Mouse (Mus musculus) embryonic facial prominence, embryonic 10.5 days (tissue): Measurements from ENCODE around the gene Mphosph10. TPM values are rescaled to one million over a fixed set of nuclear protein-coding genes. Genes with fewer than 3 reads are reported as not detected.

Experiments used
- DNase-seq: peaks from one replicate; pipeline ENCODE4 v3.0.0-alpha.2; 2017; ENCODE audit warnings: low spot score
- H3K27ac ChIP-seq: fragments of 300-500 bp; sonication (generic); replicated peaks from 2 replicates; pipeline ENCODE4 v1.5.1; 2016; ENCODE audit warnings: mild to moderate bottlenecking
- H3K27me3 ChIP-seq: fragments of 300-500 bp; sonication (generic); replicated peaks from 2 replicates; pipeline ENCODE4 v1.6.1; 2016; ENCODE audit warnings: low read depth, mild to moderate bottlenecking; ENCODE audit not compliant: poor library complexity, severe bottlenecking
- H3K36me3 ChIP-seq: fragments of 300-500 bp; sonication (generic); replicated peaks from 2 replicates; pipeline ENCODE4 v1.6.1; 2016; ENCODE audit warnings: mild to moderate bottlenecking, moderate library complexity
- H3K4me1 ChIP-seq: fragments of 300-500 bp; sonication (generic); 2 replicates; pipeline ENCODE4 v1.6.1; 2016
- H3K4me3 ChIP-seq: fragments of 300-500 bp; sonication (generic); 2 replicates; pipeline ENCODE4 v1.5.1; 2016; ENCODE audit warnings: mild to moderate bottlenecking, moderate library complexity
- H3K9me3 ChIP-seq: fragments of 300-500 bp; sonication (generic); 2 replicates; pipeline ENCODE4 v1.6.1; 2016; ENCODE audit warnings: mild to moderate bottlenecking
- WGBS: fragments of 180-500 bp; shearing (Covaris S2); methylation state at CpG from one replicate; pipeline ENCODE4 v1.1.7; 2016; 5-methylcytosine and 5-hydroxymethylcytosine counted together
- polyA plus RNA-seq: library from polyadenylated mRNA; unstranded; fragments of >200 nt; fragmentation: Nextera tagmentation; extraction: Ambion mirVana; gene quantifications from 2 replicates; pipeline ENCODE4 v1.2.1, GENCODE M21; 2016

Gene Mphosph10
- 53.4 and 56.1 TPM in 2 replicates for polyA plus RNA-seq

DNA sequence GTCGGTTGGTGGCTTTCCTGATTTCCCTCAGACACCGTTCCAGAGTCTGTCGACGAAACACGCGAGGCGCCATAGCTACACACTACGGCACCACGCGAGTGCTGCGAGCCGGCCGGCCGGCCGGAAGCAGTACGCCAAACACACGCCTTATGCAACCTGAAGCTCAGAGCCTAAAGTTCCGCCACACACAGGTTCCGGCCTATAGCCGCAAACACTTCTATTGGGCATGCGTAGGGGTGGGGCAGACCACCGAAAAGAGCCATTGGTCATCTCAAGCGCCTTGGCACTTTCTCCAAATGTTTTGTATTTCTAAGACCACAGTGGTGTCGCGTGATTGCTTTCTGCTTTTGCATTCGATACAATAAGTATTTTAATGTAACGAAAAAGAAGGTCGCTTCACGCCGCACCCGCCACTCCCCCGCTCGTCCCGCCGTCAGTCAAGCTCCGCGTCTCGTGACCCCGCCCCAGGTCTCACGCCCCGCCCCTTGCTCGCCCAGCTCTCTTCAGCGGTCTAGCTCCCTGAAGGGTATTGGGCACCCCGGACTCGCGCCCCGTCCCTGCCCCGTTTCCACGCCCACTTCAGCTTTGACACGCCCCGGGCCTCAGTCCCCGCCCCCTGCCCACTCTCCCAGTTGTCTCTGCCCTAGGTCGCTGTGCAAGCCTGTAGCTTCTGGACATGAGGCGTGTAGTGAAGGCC is at the start of gene Mphosph10, which contains the start of gene Mcee:
Mphosph10 (minus strand) TSS at position 147 of the 697 bp plus-strand sequence.
Mcee (plus strand) TSS at position 486 of the 697 bp plus-strand sequence.
- H3K27me3 ChIP-seq = no peaks in the 10 kb centered on the region
- H3K4me3 ChIP-seq = peak within 1 kb of the TSS; percentile 83
- H3K36me3 ChIP-seq = peaks cover 26% of the 10 kb centered on the region
- H3K9me3 ChIP-seq = no peaks in the 10 kb centered on the region
- WGBS = under 1% methylated on average over 54 of the region's 54 CpGs
- H3K4me1 ChIP-seq = peaks cover 19% of the 10 kb centered on the region
- DNase-seq = peak; percentile 97
- H3K27ac ChIP-seq = peak within 1 kb of the TSS; percentile 92

DNA sequence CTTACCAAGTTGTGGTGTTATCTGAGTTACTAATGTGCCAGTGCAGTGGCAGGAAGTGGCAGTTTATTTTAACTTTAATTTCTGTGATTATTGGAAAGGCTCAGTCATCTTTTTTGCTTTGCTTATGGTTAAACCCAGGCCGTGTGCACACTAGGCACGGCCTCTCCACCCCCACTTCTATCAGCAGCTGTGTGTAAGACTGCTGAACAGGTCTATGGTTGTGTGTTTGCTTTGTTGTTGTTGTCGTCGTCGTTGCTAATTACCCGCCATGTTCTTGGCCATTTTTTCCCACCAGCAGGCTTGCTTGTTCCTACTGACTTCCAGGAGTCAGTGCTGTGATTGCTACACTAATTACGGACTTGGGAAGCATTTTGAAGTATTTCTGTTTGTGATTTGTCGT is 48.5 kb upstream of the Mphosph10 start:
- Histone ChIP-seq H3K27me3 (no peaks in the 10 kb centered on the region), H3K4me3 (no peak overlapping the region), H3K27ac (no peak overlapping the region), H3K9me3 (no peaks in the 10 kb centered on the region), H3K4me1 (peaks cover 8% of the 10 kb centered on the region), H3K36me3 (no peaks in the 10 kb centered on the region)
- DNase-seq = no peak
- WGBS = 82% methylated on average over 8 of the region's 8 CpGs

DNA sequence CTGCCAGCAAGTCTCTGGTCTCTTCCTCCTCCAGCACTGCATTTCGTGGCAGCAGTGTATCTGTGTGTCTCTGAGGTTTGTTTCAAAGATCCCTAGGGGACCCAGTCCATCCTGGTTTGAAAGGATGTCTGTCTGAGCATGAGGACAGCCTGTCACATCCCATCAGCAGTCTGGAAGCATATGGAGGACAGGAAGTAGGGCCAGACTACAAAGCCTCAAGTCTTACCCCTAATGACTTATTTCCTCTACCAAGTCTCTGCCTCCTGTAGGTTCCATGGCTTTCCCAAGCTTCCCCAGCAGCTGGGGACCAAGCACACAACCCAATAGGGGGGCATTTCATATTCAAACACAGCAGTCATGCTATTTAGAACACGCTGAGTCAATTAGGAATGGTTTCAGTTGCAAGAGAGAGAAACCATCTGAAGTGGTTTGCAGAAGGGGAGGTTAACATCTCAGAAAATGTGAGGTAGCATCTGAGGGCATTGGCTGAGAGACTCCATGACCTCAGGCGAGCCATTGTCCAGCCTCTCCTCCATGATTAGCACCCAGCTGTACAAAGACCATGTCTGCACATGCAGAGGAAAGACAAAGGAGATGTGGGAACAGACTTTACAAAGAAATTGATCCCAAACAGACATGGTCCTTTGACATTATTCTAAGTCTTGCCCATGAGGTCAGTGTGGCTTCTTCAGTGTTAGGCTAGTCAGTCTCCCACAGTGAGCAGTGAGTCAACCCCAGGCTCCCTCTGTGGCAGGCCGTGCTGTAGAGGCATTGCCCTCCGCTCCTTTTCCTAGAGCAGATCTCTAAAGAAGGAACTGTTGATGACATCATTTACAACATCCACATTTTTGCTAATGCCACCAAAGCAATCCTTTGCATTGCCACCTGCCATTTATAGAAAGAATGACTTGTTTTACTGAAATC is 47.8 kb upstream of the Mphosph10 start:
- Histone ChIP-seq H3K36me3 (no peaks in the 10 kb centered on the region), H3K9me3 (no peaks in the 10 kb centered on the region), H3K27me3 (no peaks in the 10 kb centered on the region), H3K4me1 (peaks cover 8% of the 10 kb centered on the region), H3K27ac (peak overlapping the region; percentile 40; the same call in 1 of the 2 replicates), H3K4me3 (no peak overlapping the region)
- WGBS = 63% methylated on average over 5 of the region's 5 CpGs
- DNase-seq = no peak

DNA sequence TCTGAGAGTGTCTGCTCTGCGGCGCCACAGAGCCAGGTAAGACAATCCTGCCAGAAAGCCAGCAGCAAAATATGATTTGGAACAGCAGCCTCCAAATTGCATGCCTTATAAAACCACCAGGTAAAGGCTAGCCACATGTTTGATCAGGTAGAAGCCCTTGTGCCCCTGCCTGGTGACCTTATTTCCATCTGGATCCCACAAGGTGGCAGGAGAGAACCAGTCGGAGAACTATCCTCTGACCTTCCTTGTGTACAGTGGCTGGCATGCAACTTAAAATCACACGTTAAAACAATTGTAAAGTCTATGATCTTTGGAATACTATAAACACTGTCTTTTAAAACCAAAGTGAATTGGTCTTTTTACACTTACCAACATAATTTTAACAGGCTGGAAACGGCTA is 32.8 kb upstream of the Mphosph10 start:
- Histone ChIP-seq H3K27ac (no peak overlapping the region), H3K27me3 (no peaks in the 10 kb centered on the region), H3K9me3 (no peaks in the 10 kb centered on the region), H3K36me3 (no peaks in the 10 kb centered on the region), H3K4me3 (no peak overlapping the region), H3K4me1 (no peaks in the 10 kb centered on the region)
- no peak for DNase-seq
- 68% methylated on average over 5 of the region's 5 CpGs for WGBS

DNA sequence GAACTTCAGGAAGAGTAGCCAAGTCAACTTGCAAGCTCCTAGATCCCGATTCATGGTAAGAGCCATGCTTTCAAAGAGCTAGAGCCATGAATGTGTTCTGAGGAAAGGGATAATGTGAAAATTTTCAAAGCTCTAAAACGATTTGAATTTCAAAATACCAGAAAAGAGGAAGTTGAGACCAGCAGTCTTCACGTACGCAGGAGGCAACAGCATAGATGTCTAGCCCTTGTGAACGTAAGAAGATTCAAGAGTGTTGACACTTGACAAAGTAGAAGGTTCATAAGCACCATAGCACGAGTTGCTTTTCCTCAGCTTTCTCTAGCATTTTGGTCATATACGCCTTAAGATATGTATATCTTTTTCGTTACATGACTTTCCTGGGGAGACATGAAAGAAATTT is 11.9 kb upstream of the Mphosph10 start:
- WGBS = 92% methylated on average over 8 of the region's 8 CpGs
- Histone ChIP-seq H3K9me3 (no peaks in the 10 kb centered on the region), H3K27me3 (no peaks in the 10 kb centered on the region), H3K4me1 (no peaks in the 10 kb centered on the region), H3K4me3 (no peak overlapping the region), H3K36me3 (peaks cover 6% of the 10 kb centered on the region; the same call in 1 of the 2 replicates), H3K27ac (no peak overlapping the region)
- DNase-seq = no peak

DNA sequence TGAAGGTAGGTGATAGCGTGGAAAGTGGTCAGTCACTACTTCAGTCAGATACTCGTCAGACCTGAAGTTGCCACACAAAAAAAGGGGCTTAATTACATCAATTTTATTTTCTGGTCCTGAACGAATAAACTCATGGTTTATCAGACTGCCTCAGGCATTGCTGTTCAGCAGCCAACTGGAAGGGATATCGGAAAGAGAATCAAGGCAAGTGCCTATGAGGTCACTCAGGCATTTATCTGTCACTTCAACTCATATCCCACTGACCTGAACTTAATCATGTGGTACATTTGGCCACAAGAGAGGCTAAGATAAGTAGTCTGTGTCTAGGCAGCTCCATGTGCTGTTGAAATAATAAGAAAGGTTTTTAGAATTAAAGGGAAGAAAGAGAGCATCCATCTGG is 10.4 kb upstream of the Mphosph10 start:
- Histone ChIP-seq H3K27ac (no peak overlapping the region), H3K4me3 (no peak overlapping the region), H3K9me3 (no peaks in the 10 kb centered on the region), H3K36me3 (peaks cover 6% of the 10 kb centered on the region; the same call in 1 of the 2 replicates), H3K4me1 (no peaks in the 10 kb centered on the region), H3K27me3 (no peaks in the 10 kb centered on the region)
- no peak for DNase-seq
- WGBS = 92% methylated on average over 4 of the region's 4 CpGs

DNA sequence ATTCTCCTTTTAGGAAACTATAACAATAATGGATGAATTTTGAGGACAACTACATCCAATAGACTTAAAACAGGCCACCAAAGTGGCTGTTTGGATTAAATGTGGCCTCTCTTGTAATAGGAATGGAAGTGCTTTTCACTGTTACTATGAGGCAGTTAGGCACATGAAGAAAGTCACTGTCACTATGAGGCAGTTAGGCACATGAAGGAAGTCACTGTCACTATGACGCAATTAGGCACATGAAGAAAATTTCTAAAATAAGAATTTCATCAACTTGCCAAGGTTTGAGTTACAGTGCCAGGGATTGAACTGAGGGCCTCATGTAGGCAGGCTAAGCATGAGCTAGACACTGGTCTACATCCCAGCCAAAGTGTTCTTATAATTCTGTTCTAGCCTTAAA is 8.7 kb upstream of the Mphosph10 start:
- WGBS = 95% methylated on average over 1 of the region's 1 CpGs
- peaks cover 6% of the 10 kb centered on the region; the same call in 1 of the 2 replicates for H3K36me3 ChIP-seq
- H3K27me3 ChIP-seq = no peaks in the 10 kb centered on the region
- H3K27ac ChIP-seq = no peak overlapping the region
- no peak for DNase-seq
- H3K9me3 ChIP-seq = no peaks in the 10 kb centered on the region
- H3K4me3 ChIP-seq = no peak overlapping the region
- H3K4me1 ChIP-seq = no peaks in the 10 kb centered on the region

DNA sequence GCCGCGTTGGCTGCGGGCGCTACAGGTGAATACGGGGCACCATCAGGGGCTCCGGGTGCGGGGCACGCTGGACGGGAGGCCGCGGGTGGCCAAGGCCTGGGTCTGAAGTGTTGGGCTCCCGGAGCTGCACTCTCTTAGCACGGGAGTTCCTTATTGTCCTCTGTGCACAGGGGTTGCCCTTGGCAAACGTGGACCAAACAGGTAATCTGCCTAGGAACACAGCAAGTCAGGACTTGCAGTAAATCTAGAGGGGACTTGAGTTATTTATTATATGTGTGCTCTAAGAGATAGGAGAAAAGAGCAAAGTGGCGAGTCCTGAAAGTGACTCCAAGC is 717 bp upstream of the Mphosph10 start:
- peaks cover 21% of the 10 kb centered on the region for H3K36me3 ChIP-seq
- DNase-seq = no peak
- H3K9me3 ChIP-seq = no peaks in the 10 kb centered on the region
- whole genome bisulfite sequencing = 1% methylated on average over 15 of the region's 15 CpGs
- H3K4me3 ChIP-seq = peak overlapping the region; percentile 83
- H3K27ac ChIP-seq = peak overlapping the region; percentile 92
- peaks cover 19% of the 10 kb centered on the region for H3K4me1 ChIP-seq
- H3K27me3 ChIP-seq = no peaks in the 10 kb centered on the region

DNA sequence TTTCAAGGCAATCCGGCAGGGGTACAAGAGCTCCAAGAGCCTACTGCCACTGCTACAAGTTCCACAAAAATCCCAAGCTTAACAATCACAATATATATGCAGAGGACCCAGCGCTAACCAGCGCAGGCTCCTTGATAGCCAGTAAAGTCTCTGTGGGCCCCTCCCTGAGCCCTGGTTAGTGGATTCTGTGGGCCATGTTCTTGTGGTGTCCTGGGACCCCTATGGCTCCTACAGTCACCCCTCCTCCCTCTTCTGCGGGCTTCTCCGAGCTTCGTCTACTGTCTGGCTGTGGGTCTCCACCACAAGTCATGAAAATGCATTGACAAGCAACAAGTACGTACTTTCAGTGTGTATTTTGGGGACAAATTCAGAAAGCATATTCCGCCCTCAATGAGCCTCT is 589 bp downstream of the Mphosph10 start:
- 4% methylated on average over 8 of the region's 8 CpGs for WGBS
- Histone ChIP-seq H3K4me3 (peak overlapping the region; percentile 83), H3K36me3 (peaks cover 34% of the 10 kb centered on the region), H3K4me1 (peaks cover 19% of the 10 kb centered on the region), H3K9me3 (no peaks in the 10 kb centered on the region), H3K27me3 (no peaks in the 10 kb centered on the region), H3K27ac (peak overlapping the region; percentile 92)
- DNase-seq = peak; percentile 20

DNA sequence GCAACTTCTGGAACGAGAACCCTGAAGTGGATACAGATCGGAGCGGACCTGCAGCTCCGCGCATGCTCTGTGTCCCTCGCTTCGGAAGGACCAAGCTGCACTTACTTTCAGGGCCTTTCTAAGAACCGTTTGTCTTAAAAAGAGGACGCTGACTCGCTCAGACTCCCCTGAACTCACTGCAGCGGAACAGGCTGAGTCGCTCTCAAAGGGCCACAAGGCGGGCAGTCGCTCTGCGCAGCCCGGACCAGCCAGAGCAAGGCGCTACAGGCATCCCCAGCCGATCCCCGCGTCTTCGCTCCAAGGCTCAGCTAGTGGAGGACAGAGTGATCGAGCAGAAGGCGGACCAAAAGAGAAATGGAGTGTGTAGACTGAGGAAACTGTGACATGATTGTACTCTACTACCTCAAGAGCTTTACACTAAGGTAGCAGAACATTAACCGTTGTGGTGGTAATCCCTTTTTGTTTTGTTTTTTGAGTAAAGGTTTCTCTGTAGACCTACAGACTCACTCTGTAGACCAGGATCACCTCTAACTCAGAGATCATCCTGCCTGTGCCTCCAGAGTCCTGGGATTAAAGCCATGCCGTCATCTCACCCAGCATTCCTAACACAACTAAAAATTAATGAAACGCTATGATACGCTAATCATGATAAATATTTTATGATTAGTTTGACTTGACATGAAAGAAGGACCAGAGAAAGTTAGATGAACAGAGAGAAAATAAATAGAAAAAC is 18.1 kb downstream of the Mphosph10 start, which contains the start of gene Fan1:
Fan1 (minus strand) TSS at position 266 of the 733 bp plus-strand sequence.
- H3K27ac ChIP-seq = peak within 1 kb of the TSS; percentile 92
- peaks cover 14% of the 10 kb centered on the region for H3K4me1 ChIP-seq
- no peaks in the 10 kb centered on the region for H3K27me3 ChIP-seq
- peaks cover 66% of the 10 kb centered on the region for H3K36me3 ChIP-seq
- peak; percentile 89 for DNase-seq
- no peaks in the 10 kb centered on the region for H3K9me3 ChIP-seq
- 4% methylated on average over 27 of the region's 27 CpGs for WGBS
- H3K4me3 ChIP-seq = peak within 1 kb of the TSS; percentile 76

DNA sequence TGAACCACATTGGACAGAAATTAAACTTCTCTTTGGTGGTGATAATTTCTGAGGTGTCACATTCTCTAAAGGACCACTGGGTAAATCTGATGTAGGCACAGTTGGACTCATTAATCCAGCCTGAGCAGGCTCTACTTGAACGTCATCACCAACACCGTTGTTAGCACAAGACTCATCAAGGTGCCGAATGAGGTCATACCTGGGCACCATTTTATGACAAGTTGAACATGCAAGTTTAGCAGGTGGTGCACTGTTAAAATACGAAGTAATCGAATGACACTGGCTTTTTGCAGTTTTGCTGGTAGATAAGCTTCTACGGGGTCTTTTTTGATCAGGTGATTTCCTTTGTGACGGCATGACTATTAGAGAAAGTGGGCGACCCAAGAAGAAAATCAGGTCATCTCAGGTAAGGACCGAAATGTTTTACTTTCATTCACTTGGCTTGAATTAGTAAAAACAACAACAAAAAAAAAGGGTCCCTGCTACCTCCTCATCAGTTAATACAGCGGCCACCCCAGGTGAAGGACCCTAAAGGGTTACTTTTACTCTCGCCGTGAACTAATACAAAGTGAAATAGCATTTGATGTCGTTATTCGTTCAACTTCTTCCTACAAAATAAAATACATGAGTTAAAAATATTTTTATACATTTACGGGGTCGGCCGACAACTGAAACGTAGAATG is 18.8 kb downstream of the Mphosph10 start:
- peaks cover 14% of the 10 kb centered on the region for H3K4me1 ChIP-seq
- DNase-seq = no peak
- no peaks in the 10 kb centered on the region for H3K27me3 ChIP-seq
- WGBS = 18% methylated on average over 18 of the region's 18 CpGs
- peaks cover 66% of the 10 kb centered on the region for H3K36me3 ChIP-seq
- H3K27ac ChIP-seq = peak overlapping the region; percentile 92
- H3K9me3 ChIP-seq = no peaks in the 10 kb centered on the region
- H3K4me3 ChIP-seq = peak overlapping the region; percentile 76
